Mouse (Mus musculus): ENCODE data around the gene Fos.

Gene Fos

GRCm38 (mm10) chr12:85462802-85463201 is 10.9 kb upstream of the Fos start:
- no peak for DNase-seq

GRCm38 (mm10) chr12:85464431-85464830 is 9.3 kb upstream of the Fos start:
- DNase-seq, result no peak

GRCm38 (mm10) chr12:85464902-85465301 is 8.8 kb upstream of the Fos start:
- DNase-seq, result no peak

DNA sequence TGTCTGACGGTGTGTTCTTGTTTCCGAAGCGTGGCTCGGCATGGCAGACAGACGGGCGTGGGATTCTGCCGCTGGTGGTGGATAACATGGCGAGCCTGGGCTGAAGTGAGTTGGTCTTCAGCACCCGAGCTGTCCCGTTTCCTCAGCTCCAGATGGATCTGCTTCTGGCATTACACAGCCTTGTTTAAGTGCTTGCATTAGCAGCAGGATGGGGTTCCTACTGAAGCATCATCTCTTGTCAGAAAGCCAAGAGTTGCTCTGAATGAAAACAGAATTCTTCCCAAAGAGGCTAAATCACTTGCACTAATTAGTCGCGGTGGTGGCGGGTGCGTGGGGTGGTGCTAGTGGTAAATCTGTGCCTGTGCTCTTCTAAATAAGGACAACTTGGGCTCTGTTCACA is 5.8 kb upstream of the Fos start:
- no peak for DNase-seq

- no peak for DNase-seq
Measured at GRCm38 (mm10) chr12:85468666-85469065, 5.0 kb upstream of the Fos start.

DNA sequence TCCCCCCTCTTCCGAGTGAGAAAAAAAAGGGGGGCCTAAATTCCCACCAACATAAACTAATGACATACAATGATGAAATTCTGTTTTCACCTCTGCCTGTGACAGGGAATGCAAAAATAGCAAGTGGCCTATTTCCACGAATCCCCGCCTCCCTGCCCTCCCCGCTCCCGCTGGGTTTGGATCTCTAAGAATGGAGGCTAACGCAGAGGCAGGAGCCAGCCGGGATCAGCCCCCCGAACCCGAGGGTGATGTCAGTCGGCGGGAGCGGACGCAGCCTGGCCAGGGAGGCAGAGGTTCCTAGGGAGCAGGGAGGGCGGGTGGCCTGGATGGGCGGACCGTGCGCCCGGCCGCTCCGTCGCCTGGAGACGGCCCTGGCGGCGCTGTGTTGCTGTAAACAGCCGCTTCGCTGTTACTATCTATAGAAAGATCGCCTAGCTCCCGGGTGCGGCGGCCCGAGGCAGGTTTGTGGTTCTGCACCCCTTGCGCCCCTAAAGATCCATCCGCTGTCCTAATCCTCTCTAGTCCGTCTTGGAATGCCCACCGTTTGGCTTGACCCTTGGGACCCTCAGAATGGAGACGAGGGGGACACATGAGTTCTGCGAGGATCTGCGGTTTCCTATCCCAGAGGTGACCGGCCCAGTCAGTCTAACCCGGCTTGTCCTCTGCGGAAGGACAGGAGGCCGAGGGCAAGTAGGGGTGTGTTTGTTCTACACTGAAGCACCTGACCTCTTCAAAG is 1.6 kb upstream of the Fos start:
- peak; percentile 33 to 45 for DNase-seq

DNA sequence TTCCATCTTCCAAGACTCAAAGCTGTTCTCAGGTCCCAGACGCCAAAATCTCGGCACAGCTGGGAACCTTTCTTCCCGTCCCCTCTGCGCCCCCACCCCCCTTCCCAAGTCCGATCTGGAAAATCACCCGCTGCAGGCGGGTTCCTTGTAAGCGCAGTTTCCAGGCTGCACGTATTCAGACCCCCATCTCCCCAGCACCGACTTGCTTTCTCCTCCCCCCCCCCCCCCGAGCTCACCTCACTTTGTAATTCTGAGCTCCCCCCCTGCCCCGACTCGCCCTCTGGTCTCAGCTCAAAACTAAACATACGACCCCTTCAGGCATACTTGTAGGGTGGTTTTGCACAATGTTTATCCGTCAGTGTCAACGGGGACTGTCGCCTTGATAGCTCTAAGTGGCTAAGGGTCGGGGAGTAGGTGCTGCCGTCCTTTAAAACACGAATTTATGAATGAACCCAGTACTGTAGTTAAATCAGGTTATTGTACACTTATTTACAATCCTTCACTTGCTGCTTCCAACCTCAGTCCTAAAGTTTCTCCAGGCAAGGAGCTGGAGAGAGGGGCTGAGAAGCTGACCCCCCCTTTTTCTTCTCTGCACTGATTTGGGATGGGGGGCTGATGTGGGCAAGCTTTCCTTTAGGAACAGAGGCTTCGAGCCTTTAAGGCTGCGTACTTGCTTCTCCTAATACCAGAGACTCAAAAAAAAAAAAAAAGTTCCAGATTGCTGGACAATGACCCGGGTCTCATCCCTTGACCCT is 857 bp upstream of the Fos start:
- DNase-seq, result no peak

DNA sequence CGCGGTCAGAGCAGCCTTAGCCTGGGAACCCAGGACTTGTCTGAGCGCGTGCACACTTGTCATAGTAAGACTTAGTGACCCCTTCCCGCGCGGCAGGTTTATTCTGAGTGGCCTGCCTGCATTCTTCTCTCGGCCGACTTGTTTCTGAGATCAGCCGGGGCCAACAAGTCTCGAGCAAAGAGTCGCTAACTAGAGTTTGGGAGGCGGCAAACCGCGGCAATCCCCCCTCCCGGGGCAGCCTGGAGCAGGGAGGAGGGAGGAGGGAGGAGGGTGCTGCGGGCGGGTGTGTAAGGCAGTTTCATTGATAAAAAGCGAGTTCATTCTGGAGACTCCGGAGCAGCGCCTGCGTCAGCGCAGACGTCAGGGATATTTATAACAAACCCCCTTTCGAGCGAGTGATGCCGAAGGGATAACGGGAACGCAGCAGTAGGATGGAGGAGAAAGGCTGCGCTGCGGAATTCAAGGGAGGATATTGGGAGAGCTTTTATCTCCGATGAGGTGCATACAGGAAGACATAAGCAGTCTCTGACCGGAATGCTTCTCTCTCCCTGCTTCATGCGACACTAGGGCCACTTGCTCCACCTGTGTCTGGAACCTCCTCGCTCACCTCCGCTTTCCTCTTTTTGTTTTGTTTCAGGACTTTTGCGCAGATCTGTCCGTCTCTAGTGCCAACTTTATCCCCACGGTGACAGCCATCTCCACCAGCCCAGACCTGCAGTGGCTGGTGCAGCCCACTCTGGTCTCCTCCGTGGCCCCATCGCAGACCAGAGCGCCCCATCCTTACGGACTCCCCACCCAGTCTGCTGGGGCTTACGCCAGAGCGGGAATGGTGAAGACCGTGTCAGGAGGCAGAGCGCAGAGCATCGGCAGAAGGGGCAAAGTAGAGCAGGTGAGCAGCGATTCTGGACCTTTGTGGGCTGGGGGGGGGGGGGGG is 875 bp downstream of the Fos start:
- DNase-seq, result peak in 1 of 2 experiments; percentile 38

DNA sequence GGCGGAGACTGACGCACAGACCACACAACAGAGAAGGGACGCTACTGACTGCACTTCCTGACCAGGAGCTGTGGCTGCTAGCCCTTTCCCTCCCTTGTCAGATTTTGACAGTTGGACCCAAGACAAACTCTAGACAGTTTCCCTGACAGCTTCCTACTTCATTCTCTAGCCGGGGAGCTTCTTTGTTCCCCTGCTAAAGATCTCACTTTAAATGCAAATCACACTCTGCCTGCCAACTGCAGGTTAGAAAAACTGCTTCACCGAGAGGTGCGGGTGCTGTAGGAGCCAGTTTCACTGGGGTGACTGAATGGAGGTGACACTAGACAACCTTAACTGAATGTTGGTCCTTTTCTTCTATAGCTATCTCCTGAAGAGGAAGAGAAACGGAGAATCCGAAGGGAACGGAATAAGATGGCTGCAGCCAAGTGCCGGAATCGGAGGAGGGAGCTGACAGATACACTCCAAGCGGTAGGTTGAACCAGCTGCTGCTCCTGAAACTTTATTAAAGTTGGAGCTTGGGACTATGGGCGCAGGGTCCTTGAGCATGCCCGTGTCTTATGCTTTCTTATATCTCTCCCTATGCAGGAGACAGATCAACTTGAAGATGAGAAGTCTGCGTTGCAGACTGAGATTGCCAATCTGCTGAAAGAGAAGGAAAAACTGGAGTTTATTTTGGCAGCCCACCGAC is 1.7 kb downstream of the Fos start:
- DNase-seq, result no peak

DNA sequence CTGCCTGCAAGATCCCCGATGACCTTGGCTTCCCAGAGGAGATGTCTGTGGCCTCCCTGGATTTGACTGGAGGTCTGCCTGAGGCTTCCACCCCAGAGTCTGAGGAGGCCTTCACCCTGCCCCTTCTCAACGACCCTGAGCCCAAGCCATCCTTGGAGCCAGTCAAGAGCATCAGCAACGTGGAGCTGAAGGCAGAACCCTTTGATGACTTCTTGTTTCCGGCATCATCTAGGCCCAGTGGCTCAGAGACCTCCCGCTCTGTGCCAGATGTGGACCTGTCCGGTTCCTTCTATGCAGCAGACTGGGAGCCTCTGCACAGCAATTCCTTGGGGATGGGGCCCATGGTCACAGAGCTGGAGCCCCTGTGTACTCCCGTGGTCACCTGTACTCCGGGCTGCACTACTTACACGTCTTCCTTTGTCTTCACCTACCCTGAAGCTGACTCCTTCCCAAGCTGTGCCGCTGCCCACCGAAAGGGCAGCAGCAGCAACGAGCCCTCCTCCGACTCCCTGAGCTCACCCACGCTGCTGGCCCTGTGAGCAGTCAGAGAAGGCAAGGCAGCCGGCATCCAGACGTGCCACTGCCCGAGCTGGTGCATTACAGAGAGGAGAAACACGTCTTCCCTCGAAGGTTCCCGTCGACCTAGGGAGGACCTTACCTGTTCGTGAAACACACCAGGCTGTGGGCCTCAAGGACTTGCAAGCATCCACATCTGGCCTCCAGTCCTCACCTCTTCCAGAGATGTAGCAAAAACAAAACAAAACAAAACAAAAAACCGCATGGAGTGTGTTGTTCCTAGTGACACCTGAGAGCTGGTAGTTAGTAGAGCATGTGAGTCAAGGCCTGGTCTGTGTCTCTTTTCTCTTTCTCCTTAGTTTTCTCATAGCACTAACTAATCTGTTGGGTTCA is 2.5 kb downstream of the Fos start:
- no peak for DNase-seq

GRCm38 (mm10) chr12:85477219-85477618 is 3.5 kb downstream of the Fos start:
- no peak for DNase-seq

GRCm38 (mm10) chr12:85477804-85478203 is 4.1 kb downstream of the Fos start:
- no peak for DNase-seq

DNA sequence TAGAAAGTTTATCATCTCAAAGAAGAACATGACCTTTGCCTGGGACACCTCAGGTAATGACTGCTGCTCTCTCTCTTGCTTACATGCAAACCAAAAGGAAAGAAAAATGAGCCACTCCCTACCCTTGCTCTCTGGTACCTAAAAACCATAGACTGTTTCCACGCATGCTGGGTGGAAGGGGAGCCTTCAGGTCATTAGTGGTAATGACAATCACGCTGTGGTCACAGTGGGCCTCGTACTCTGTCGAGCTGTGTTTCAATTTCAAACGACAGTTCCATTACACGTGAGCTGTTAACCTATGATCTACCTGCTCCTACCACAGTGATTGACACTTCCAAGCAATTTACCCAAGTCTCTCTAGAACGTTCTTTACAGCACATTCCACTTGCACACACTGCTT is 5.0 kb downstream of the Fos start:
- DNase-seq, result no peak

- DNase-seq, result no peak
Measured at GRCm38 (mm10) chr12:85479190-85479589, 5.5 kb downstream of the Fos start.

GRCm38 (mm10) chr12:85483155-85483554 is 9.5 kb downstream of the Fos start:
- DNase-seq, result no peak

- no peak for DNase-seq
Measured at GRCm38 (mm10) chr12:85484655-85485054, 11.0 kb downstream of the Fos start.

DNA sequence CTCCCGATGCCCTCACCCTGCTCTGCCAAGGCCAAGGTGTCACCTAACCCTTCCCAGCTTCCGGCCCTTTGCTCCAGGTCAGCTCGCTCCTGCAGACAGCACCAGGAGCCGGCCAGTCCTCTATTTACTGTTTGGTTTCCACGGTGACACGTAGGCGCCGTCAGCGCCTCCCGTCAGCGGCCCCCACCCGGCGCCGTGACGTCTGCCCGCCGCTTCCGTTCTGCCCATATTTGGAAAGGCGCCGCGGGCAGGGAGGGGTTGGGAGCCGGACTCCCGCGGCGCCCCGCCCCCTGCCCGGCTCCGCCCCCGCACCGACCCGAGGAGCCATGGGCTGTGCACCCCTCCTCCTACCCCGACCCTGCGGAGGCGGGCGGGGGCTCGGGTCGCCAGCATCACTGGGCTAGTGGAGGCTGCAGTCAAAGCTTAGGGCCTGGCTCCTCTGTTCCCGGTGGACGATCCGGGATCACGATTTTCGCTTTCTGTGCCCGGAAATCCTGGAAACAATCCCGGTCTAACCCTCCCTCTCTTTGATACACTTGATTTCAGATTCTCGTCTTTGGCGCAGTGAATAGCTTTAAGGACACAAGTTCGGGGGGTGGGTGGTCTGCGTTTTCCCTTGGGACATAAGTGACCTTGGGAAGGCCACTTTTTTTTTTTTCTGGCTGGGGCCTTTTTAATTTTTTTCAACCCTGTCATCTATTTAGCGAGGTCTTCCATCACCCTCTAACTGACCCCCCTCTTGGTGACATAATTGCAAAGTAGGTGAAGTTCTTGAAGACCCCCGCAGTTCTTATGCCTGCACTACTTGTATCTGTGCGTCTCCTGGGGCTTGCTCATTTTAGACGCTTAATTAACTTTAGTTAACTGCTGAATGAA is 12.4 kb downstream of the Fos start:
- DNase-seq, result peak; percentile 90 to 97

DNA sequence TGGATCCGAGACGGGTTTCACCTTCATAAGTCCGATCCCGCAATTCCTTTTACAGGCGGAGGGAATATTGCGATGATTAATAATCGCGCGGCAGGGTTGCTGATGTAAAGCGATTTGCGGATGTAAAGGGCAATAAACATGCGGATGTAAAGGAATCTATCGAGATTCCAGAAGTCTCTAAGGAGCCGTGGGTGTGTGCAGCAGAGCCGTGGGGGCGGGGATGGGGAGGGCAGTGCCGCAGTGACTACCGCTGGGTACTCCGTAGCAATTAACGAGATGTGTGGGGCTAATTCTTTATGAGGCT is 13.0 kb downstream of the Fos start:
- DNase-seq, result peak in 1 of 2 experiments; percentile 31

GRCm38 (mm10) chr12:85487545-85488141 is 14.0 kb downstream of the Fos start:
- DNase-seq, result peak; percentile 52 to 74

- no peak for DNase-seq
Measured at GRCm38 (mm10) chr12:85489232-85489886, 15.7 kb downstream of the Fos start.

All from spleen, adult 18-20 months (tissue).